Mouse (Mus musculus): ENCODE measurements around the gene Plekhg6.

The Plekhg6 gene

DNA sequence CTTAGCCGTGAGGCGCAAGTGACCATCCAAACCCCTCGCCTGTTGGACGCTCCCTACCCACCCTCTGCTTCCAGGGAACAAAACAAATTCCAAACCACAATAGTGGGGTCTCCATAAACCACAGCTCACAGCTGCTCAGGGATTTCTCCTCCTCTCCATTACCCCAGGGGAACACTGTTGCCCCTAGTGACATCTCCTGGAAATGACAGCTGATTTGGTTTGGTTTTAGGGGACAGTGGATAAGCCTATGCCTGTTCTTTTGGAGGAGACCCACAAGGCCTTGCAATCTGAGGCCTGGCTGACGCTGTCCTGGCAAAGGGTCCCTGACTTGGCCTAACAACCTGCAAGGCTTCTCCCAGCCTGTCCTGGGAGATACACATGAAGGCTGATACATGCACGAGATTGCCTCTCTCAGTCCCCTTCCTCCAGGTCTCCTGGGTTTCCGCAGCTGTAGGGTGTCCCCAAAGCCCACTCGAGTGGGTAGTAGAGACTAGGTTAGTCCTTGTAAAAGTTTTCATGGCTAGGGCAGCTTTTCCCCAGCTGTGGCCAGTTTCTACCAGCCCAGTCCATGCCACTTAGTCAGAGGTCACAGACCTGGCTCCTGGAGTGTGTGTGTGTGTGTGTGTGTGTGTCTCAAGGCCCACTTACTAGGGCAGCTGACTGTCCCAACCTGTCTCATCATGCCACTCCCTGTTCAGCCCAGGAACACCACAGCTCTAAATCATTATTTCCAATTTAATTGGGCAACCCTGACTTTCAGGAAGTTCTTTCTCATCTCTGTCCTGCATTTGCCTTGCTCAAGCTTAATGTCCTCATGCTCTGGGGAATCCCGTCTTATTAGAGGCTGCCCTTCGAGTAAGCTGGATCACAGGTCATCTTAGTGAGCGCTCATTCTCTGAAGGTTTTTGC lies 4.7 kb upstream of the Plekhg6 start:
- peak; percentile 58 for DNase-seq

DNA sequence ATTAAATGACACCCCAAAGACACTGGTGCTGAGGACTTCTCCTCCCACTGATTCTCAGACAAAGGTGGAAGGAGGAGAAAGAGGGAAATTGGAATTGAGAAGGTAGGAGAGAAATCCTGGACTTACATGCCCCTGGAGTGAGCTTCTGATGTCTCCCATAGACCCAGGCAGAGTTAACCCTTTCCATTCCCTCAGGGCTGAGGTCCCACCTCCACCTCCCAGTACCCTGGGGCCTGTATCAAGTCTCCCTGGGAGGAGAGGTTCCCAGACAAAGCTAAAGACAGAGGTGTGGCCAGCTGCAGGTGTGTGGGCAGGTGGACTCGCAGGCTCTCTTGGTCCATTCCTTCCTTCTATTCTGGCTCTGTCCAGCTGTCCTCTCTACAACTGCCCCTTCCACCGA lies 1.4 kb upstream of the Plekhg6 start:
- DNase-seq = no peak

DNA sequence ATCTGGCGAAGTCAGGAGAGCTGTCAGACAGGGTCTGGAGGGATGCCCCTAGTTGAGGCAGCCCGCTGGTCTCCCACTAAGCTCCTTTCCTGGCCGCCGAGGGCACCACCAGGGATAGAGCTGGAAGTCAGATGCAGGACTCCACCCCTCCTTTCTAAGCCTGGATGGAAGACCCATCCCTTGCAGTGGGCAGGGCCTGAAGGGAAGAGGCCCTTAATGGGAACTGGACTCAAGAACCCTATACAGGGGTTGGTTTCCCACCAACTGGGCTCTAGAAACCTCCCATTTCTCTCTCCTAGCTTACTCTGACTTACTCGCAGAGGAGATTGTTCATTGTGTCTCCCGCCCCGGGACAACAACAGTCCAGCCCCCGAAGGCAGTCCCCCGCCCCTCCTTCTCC lies 812 bp downstream of the Plekhg6 start:
- peak; percentile 3 for DNase-seq

DNA sequence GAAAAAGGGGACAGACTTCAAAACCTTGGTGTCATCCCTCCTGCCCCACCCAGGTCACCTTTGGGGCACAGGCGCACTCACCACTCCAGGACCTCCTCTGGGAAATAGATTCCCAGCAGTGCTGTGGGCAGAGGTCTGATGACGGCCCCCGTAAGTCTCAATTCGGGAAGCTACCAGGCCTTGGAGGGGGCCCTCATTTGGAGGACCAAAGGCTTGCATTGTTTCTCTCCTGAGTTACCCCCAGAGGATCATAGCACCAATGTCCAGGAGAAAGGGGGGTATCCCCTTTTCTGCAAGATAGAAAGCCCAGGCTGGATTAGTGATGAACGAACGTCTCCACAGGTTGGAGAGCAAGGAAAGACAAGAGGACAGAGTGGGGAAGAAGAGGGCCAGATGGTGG lies 2.0 kb downstream of the Plekhg6 start:
- no peak for DNase-seq

GRCm38 (mm10) chr6:125377582-125378451 lies 2.8 kb downstream of the Plekhg6 start:
- peak; percentile 94 for DNase-seq

DNA sequence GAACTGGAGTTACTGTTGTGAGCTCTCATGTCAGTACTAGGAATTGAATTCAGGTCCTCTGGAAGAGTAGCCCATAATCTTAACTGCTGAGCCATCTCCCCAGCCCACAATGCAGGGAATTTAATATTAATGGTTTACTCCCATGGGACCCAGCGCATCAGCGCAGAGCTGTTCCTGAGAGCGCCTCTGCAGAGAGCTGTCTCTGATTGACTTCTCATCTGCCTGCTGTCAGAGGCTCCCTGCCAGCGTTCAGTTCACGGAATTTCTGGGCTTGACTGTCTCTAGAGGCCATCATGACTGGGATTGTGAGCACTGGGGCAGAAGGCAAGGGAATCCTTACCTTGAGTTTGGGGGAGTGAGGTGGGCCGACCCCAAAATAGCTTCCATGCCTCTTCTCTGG lies 3.6 kb downstream of the Plekhg6 start:
- DNase-seq = no peak

DNA sequence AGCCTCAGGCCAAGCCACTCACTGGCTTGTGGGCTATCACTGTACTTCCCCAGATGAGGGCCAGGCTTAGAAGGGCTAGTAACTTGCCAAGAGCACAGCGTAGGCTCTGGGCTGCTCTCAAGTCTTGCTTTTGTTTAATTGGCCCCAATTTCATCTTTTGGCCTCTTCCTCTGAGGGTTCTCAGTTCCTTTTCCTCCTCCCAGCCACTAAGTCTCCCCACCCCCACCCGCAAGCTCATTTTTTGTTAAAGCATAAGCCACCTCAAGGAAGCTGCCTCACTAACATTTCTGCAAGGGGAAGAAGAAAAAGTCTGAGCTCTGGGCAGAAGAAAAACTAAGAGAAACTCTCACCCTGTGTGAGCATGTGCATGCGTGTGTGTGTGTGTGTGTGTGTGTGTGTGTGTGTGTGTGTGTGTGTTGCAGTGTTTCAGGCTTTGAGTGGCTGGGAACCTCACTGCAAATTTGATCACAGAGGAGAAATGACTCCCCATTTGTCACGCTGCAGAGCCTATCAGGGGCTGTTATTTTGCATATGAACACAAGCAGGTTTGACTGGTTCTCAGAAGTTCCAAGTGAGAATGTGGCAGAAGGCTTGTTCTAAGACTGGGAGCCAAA lies 12.7 kb downstream of the Plekhg6 start:
- peak; percentile 59 for DNase-seq

GRCm38 (mm10) chr6:125366133-125366532 lies 14.5 kb downstream of the Plekhg6 start:
- no peak for DNase-seq

DNA sequence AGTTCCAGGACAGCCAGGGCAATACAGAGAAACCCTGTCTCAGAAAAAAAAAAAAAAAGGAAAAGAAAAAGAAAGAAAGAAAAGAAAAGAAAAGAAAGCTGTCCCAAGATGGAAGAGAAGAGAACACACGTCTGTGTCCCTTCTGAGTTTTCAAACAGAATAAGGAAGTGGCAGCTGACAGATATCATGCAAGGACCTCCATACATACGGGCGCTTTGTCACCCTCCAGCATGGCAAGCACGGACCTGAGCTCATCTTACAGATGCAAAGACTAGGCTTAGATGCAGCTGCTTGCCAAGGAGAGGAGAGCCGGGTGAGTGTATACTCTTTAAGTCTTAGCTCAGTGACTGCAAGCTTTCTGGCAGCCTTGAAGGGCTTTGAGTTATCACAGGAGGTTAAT lies 15.1 kb downstream of the Plekhg6 start:
- no peak for DNase-seq

DNA sequence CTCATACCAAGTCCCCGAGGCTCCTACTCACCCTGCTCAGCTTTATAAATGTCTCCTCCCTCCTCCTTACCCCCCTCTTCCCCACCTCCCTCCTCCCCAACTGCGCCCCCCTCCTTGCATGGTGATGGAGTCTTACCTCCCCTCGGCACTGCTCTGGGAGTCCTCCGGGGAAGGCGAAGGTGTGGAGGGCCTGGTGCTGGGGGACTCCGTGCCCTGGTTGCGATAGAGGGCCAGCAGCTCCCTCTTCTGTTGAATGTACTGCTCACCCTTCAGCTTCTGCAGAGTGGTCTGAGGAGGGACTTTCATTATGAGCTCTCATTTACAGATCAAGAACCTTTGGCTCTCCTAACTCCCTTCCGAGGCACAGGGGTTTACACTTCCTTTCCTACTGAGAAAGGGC lies 16.1 kb downstream of the Plekhg6 start:
- peak; percentile 55 for DNase-seq

DNA sequence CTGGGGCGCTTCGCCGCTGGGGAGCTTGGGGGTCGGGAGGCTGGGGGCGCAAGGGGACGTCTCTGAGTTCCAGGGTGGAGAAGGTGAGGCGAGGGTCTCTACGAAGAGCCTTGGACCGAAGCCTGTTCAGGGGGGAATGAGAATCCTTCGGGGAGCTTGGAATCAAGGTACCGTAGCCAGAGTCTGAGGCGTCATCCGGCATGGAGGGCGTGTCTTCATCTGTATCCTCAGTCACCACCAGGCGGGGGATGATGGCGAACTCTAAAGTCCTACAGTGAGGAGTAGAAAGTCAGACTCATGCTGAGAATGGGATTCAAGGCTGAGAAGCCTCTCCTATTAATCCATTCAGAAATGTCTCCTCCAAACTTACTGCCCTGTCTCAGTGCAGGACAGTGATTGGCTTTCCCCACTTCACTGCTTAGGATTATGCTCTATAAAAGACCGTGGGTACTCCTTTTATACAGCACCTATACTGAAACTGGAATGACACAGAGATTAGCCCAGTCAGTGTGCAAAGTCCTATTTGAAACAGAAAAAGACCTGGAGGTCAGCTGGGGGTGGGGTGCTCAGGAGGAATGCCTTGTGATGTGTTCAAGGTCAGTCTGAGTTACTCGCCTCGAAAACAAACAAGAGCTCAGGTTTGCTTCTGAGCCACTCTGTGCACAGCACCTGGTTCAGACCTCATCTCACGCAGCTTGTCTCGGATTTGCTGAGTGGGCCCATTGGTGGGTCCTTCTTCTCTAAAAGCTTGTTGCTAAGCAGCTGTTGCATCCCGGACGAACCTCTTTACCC lies 16.9 kb downstream of the Plekhg6 start:
- DNase-seq = no peak

GRCm38 (mm10) chr6:125363021-125363420 lies 17.6 kb downstream of the Plekhg6 start:
- no peak for DNase-seq

- no peak for DNase-seq
Observed at GRCm38 (mm10) chr6:125361467-125362291, 18.9 kb downstream of the Plekhg6 start.

- DNase-seq = no peak
Observed at GRCm38 (mm10) chr6:125360846-125361245, 19.7 kb downstream of the Plekhg6 start.

- no peak for DNase-seq
Observed at GRCm38 (mm10) chr6:125359999-125360398, 20.6 kb downstream of the Plekhg6 start.

DNA sequence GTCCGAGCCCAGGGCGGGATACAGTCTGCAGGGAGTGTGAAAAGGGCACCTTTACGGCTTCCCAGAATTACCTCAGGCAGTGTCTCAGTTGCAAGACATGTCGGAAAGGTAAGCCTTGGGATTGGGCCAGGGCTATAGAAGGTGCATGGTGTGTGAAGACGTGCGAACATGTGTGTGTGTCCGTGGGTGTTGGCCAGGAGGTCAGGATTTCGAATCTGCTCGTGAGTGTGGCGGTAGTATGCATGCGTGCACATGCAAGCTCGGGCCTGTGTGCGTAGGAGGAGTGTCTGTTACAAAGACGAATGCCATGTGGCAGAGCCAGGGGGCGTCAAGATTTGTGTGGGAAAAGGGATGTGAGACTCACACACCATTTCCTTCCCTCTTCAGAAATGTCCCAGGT lies 23.3 kb downstream of the Plekhg6 start:
- DNase-seq = no peak

GRCm38 (mm10) chr6:125356264-125356663 lies 24.3 kb downstream of the Plekhg6 start:
- no peak for DNase-seq

DNA sequence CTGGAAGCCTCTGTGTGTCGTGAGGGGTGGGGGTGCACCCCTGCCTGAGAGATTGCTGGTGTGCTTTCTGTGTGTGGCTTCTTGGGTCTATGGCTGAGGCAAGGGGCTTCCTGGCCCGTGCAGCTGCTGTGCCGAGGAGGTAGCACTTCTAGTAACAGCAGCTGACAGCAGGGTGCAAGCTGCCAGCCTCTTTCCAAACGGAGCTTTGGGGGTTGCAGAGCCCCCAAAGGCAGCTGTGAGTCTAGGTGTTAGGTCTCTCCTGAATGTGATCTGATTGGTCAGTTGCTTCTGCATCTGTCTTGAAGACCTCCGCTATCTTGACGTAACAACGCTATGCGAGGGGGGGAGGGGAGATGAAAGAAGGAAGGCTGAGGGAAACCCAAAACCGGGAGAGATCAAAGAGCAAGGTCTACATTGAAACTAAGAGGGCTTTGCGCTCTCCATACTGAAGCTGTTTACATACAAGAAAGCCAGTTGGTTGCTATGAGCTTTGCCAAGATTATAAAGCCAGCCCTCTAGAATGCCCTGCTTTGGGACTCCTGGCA lies 25.3 kb downstream of the Plekhg6 start:
- peak; percentile 89 for DNase-seq

DNA sequence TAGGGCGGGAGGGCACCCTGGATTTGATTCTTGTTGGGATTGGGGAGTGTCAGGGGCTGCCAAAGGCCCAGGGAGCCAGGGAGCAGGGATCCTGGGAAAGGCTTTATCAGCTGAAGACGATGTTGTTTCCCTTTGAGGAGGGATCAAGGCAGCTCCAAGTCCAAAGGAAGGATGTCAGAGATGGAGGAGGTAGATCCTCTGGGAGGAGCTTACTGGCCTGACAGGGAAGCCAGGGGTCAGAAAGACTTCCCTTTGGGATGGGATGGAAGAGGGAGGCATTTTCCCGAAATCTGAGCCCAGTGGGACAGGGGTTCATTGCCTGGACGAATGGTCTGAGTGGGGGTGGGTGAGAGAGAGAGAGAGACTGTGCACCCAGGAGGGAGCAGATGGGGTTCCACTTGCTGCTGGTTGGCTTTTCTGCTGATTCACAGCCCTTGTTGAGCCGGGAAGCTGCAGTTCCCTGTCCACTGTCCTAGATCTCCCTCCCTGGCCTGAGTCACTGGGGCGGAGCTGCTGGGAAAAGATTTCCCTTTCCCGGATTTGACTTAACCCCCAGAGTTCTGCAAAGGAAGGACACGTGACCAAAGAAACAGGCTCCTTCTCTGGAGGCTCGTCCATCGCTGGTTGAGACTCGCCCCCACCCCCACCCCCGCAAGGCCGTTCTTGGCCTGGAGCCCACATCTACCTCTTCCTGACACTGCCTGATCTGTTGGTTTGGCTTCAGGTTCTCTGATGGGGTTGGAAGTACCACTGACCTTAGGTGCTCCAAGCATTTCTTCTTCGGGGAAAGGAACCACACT lies 26.0 kb downstream of the Plekhg6 start:
- peak; percentile 34 for DNase-seq

GRCm38 (mm10) chr6:125353655-125354054 lies 26.9 kb downstream of the Plekhg6 start:
- DNase-seq = peak; percentile 82
